Mouse (Mus musculus) erythroblast, adult 5-6 weeks (primary cell): Measurements from ENCODE around the gene A730061H03Rik. TPM values are rescaled to one million over a fixed set of nuclear protein-coding genes. Genes with fewer than 3 reads are reported as not detected.
A peak's percentile ranks its signal among the peaks of the same experiment; 100 is the strongest.

Experiments used
- ATAC-seq: replicated peaks from 2 replicates; pipeline ENCODE4 v1.8.0; 2016; ENCODE audit warnings: moderate number of reproducible peaks, mild to moderate bottlenecking, moderate TSS enrichment, inconsistent platforms; ENCODE audit not compliant: poor library complexity, low FRiP score, severe bottlenecking
- total RNA-seq, 2 experiments: library from RNA; stranded (forward) in 1 of 2; stranded (reverse) in 1 of 2; fragments of 150-400 nt in 1 of 2; fragments of 200-764, 138-1000 nt in 1 of 2; gene quantifications; 2 replicates each; pipeline versions ENCODE4 v1.2.3 to v1.2.4; 2015 to 2017; ENCODE audit warnings: low replicate concordance in 2 of 2

A730061H03Rik gene
- not detected in 2 replicates for total RNA-seq (2015; ENCODE audit: low replicate concordance)
- 4.8 TPM in 1 of 2 replicates, not detected in the other for total RNA-seq (2017; ENCODE audit: low replicate concordance)

GRCm38 (mm10) chr14:55560202-55561073, at the start of gene A730061H03Rik:
Gene A730061H03Rik, minus strand, starts transcription at chr14:55560406.
- peak; percentile 84 for ATAC-seq

DNA sequence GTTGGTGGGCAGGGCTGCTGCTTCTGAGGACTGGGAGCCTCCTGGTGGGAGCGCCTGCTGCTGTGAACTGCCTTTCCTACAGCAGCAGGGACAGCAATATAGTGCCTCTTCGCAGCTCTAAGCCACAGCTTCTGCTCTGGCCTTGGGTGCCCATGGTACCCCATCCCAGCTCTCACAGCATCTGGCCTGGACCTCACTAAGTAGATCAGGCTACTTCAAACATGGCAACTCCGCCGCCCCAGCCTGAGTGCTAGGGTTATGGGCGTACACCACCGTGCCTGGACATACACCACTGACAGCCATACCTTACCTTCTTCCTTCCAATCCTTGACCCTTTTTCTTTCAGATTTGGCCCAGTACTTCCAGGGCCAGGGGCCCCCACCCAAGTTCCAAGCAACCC, 48.1 kb upstream of the A730061H03Rik start:
- ATAC-seq = no peak

- ATAC-seq = 0 out of 2 replicates have a peak, but pooled peaks have one; percentile 17
These were observed 45.7 kb upstream of the A730061H03Rik start for GRCm38 (mm10) chr14:55605743-55606459.

GRCm38 (mm10) chr14:55604823-55605222, 44.6 kb upstream of the A730061H03Rik start:
- no peak for ATAC-seq

DNA sequence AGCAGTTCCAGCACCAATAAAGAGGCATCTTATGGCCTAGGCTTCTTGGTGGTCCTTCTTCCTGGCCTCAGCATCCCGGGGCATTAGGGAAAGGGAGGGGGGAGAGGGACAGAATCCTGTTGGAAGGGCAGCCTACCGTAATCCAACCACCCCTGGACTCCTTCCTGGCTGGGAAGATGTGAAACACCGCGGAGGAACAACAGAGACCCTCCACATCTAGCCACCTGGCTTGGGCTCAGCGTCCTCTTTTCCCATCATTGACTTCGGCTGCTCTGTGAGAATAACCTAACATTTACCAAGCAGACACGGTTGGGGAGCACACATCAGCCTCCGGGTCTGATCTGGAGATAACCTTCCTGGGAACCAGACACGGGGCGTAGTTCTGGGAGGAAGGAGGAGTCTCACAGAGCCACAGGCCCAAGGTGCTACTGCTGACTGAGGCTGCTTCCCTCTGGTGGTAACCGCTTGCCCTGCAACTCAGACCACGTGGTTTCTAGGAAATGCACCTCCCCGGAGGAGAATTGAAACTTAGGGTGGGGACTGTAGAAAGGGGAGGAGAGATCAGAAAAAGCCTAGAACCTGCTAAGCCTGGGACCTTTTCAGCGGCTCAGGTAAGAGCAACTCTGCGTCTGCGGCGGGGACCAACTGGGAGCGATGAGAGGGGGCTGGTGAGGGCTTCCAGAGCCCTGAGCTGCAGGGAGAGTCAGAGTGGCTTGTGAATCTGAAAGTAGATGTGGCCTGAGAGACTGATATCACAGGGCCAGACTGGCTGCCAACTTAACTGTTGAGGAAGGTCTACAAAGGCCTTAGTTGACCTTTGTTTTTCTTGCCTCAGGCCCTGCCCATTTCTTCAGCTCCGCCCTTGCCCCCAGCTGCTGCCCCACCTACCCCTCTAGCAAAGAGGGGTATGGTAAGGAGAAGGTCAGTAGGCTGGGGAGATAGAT, 43.7 kb upstream of the A730061H03Rik start:
- ATAC-seq = peak; percentile 88

DNA sequence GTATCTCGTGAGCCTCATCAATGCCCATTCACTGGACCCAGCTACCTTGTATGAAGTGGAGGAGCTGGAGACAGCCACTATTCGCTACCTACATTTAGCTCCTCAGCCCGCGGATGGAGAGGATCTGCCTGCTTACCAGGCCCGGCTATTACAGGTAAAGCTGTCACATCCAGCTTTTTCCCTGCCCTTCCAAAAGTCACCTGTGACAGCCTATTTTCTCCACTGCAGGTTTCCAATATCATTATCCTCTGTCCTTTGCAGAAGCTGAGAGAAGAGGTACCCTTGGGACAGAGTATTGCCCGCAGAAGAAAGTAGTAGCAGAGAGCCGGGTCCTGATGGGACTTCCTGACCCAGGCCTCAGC, 43.0 kb upstream of the A730061H03Rik start, which contains the start of gene Irf9:
Gene Irf9 (plus strand): TSS at position 301 of the 362 bp plus-strand sequence.
- no peak for ATAC-seq

GRCm38 (mm10) chr14:55598521-55599390, 38.5 kb upstream of the A730061H03Rik start:
- no peak for ATAC-seq

DNA sequence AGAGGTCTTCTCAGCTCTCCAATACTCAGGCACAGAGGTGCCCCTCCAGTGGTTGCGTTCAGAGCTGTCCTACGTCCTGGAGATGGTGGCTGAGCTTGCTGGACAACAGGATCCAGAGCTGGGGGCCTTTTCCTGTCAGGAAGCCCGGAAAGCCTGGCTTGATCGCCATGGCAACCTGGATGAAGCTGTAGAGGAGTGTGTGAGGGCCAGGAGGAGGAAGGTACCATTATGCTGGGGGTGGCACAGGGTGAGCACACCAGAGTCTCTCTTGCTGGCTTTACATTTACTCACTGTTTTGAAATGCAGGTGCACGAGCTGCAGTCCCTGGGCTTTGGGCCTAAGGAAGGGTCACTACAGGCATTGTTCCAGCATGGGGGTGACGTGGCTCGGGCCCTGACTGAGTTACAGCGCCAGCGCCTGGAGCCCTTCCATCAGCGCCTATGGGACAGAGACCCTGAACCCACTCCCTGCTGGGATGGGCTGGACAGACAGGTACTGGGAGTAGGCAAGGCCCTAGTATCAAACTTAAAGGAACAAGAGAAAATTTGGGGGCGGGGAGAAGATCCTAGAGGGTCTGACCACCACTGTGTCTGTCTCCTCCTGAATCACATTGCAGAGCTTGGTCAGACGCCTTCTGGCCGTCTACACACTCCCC, 36.0 kb upstream of the A730061H03Rik start:
- no peak for ATAC-seq

DNA sequence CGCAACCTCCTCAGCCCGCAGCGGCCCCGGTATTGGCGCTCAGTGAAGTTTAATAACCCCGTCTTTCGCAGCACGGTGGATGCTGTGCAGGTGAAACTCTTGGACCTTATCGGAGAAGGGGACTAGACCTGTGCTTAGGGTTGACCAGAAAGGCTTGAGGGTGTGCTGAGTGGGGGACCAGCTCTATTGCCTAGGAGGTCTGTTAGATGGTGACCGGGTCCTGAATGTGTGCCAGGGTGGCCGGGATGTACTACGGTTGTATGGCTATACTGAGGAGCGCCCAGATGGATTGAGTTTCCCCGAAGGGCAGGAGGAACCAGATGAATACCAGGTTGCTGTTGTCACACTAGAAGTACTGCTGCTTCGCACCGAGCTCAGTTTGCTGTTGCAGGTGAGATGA, 32.0 kb upstream of the A730061H03Rik start:
- peak; percentile 10 for ATAC-seq

DNA sequence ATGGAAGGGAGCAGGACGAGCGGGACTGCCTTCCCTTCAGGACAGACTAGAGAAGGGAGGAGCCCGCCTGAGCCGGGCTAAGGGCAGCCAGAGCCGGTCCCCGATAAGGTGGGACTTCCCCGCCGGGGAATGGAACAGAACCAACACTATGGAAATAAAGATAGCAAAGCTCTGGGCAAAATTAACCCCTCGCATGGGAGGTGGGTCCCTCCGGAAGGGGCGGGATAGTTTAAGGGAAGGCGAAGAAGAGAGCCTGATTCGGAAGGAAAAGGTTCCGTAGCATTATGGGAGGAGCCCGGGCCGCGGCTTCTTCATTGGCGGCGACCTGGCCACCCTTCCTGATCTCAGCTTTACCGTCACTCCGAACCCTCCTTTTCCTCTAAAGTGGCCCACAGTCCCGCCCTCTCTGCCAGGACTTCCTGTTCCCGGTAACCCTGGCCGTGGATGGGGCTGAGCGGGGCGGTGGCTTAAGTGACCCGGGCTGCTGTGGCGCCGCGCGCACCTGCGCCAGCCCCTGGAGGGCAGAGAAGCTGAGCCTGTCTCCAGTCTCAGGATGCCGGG, 31.2 kb upstream of the A730061H03Rik start, which contains the start of gene Rnf31:
Gene Rnf31 (plus strand): TSS at position 378 of the 561 bp plus-strand sequence.
- peak; percentile 87 for ATAC-seq

DNA sequence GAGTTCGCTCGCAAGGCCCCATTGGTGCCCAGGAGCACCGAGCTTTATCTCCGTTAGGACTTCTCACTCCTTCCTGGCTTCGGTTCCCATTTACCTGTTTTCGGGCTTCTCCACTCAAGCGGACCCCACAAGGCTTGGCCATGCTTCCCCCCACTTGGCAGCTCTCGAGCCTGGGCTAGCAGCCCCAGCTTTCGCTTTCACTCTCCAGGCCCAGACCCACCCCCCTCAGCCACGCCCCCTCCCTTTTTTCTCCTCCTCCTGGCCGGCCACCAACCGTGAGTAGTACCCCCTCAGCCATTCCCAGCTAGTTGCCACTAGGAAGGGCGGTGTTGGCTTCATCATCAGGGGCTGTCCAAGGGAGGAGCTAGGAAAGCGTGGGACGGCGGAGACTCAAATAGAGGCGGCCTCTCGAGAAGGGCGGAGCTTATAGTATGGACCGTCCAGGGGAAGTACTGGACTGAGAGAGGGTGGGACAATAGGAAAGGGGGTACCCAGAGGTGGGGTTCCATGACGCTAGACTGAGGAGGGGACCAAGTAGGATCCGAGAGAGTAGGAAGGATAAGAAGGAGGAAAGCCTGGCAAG, 30.6 kb upstream of the A730061H03Rik start, which contains the start of gene Psme2:
Gene Psme2 (minus strand): TSS at position 366 of the 583 bp plus-strand sequence.
- peak; percentile 82 for ATAC-seq

DNA sequence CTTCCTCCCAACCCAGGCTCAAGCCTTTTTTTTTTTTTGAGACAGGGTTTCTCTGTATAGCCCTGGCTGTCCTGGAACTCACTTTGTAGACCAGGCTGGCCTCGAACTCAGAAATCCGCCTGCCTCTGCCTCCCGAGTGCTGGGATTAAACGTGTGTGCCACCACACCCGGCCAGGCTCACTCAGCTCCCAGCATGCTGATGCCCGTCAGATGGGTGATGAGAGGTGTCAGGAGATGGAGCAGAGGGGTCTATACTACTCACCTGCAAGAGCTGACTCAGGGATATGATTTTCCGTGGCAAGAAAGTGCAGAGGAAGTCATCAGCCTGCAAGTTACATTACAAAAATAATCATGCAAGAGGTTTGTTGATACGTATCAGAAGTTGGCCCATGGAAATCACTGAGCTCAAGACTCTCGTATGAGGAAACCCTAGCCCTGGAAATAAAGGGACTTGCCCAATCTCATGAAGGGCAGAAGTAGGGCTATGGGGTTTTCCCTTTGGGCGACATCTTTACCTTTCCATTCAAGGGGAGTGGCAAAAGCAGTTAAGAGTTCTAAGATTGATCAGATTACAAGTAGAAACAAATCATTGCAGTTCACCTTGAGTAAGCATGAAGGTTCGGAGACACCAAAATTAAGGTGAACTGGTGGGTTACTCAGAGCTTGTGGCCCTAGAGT, 29.7 kb upstream of the A730061H03Rik start:
- no peak for ATAC-seq

DNA sequence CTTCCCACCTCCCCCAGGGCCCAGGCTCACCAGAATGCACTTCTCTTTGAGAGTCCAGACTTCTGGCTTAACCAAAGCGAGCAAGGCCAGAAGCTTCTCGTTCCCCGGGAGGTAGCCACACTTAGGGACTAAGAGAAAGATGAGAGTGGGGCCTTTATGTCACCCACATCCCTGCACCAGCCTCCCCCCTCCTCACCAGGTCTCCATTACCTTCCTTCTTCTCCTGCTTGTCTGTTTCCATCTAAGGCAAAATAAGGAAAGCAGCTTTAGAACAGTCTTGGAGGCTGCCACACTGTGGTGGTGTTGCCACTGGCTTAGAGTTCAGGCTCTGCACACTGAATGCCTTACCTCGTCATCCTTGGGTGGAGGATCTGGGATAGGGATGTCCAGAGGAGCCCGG, 29.1 kb upstream of the A730061H03Rik start:
- no peak for ATAC-seq

GRCm38 (mm10) chr14:55586149-55586548, 25.9 kb upstream of the A730061H03Rik start:
- peak; percentile 43 for ATAC-seq

- ATAC-seq = peak; percentile 29
These were observed 25.4 kb upstream of the A730061H03Rik start for GRCm38 (mm10) chr14:55585566-55585960.

DNA sequence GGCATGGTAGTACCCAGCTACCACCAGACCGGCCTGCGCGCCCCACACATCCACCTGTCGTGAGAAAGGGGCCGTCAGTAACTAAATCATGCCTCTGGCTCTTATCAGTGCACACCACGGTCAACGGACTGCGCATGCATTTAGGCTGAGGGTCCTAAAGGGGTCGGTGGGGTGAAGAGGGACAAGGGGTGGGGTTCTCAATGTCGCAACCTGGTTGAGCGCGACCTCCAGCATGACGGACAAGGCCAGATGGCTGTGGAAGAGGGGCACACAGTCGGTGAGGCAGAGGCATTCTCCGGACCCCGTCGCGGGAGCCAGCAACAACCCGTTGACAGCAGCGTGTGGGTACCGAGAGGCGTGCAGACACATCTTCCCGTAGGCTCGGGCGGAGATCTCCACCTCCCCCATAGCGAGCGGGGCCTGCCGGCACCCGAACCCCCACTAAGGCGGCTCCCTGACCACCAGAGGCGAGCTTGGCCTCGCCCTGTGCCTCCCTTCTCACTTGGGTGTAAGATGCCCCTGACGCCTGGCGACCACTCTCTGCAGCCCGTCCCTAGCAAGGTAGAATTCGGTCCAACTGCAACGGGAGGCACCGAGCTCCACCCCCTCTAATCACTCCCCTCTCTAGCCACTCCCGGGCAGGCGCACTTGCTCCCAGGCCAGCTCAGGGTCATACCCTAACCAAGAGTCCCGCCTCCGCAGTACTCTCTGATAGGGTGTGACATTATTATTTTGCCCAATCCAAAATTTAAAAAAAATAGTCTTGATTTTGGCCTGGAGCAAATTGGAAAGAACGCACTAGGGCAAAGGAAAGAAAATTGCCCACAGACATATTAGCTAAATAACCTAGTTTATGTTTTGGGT, 24.7 kb upstream of the A730061H03Rik start, which contains the start of gene Emc9:
Gene Emc9 (minus strand): TSS at position 601 of the 864 bp plus-strand sequence.
- ATAC-seq = peak; percentile 90
